Mouse (Mus musculus) cerebellum, adult 11 months (tissue): ENCODE results near the gene Slc37a3.

Source experiments
- DNase-seq: peaks from one replicate; pipeline ENCODE4 v3.0.0; 2022

Slc37a3 gene

GRCm38 (mm10) chr6:39317854-39318630 is 59.4 kb downstream of the Slc37a3 start:
- DNase-seq = no peak

GRCm38 (mm10) chr6:39316089-39316488 is 61.4 kb downstream of the Slc37a3 start:
- DNase-seq = no peak

- no peak for DNase-seq
Observed at GRCm38 (mm10) chr6:39314461-39314860, 63.0 kb downstream of the Slc37a3 start.

- no peak for DNase-seq
Observed at GRCm38 (mm10) chr6:39311786-39312185, 65.7 kb downstream of the Slc37a3 start.

- no peak for DNase-seq
Observed at GRCm38 (mm10) chr6:39304371-39304874, 73.1 kb downstream of the Slc37a3 start.

GRCm38 (mm10) chr6:39301484-39301883 is 76.0 kb downstream of the Slc37a3 start:
- DNase-seq = no peak

GRCm38 (mm10) chr6:39297079-39297478 is 80.4 kb downstream of the Slc37a3 start:
- no peak for DNase-seq

GRCm38 (mm10) chr6:39296474-39296873 is 81.0 kb downstream of the Slc37a3 start:
- no peak for DNase-seq

- DNase-seq = no peak
Observed at GRCm38 (mm10) chr6:39295727-39296411, 81.6 kb downstream of the Slc37a3 start.

- no peak for DNase-seq
Observed at GRCm38 (mm10) chr6:39289721-39290120, 87.8 kb downstream of the Slc37a3 start.

- DNase-seq = no peak
Observed at GRCm38 (mm10) chr6:39287782-39288181, 89.7 kb downstream of the Slc37a3 start.

- peak; percentile 11 for DNase-seq
Observed at GRCm38 (mm10) chr6:39286732-39287083, 90.8 kb downstream of the Slc37a3 start.

GRCm38 (mm10) chr6:39286053-39286731 is 91.3 kb downstream of the Slc37a3 start:
- DNase-seq = peak; percentile 22

- DNase-seq = no peak
Observed at GRCm38 (mm10) chr6:39284836-39285235, 92.6 kb downstream of the Slc37a3 start.
